In the genomic region with DNA sequence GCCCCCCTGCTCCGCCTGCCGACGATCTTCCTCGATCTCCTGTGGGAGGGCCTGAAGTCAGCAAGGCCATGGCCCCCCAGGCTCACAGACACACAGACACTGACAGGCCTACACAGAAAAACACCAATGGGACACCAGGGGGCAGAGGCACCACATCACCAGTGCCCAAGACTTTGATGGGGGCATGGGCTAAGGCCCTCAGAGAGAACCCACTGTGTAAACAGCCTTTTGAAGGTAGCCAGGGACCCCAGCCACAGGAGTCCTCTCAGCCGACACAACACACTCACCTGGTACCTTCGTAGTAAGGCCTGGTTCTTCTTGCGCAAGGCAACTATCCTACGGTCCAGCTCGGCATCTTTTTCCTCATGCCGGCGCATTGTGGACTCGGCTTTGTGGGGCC, we compare ENCODE assay signal across 8 mouse cellular contexts. TPM values are rescaled to one million over a fixed set of nuclear protein-coding genes. Genes with fewer than 3 reads are reported as not detected.
DNase-seq lines count a peak whose midpoint lies in the region; ATAC-seq and TF ChIP-seq lines count a peak whose summit lies in the region.

No protein-coding gene starts in this region.

- TF ChIP-seq POLR2A in bone marrow, adult 2 months (IDR thresholded peaks at IDR 0.05; ENCODE audit: borderline replicate concordance, control insufficient read depth, low read depth, low read length) = no peak

- TF ChIP-seq CTCF in bone marrow, adult 2 months (IDR thresholded peaks at IDR 0.05; ENCODE audit: control insufficient read depth, insufficient read depth, low read length) = peak; percentile 20; the same call in 1 of the 2 replicates

- 88% methylated on average over 12 of the region's 12 CpGs for WGBS in kidney, embryonic 15.5 days
- 89% methylated on average over 12 of the region's 12 CpGs for WGBS in bone marrow, adult 2 months
- 82% methylated on average over 12 of the region's 12 CpGs for WGBS in hindbrain, embryonic 12.5 days
- WGBS in midbrain, embryonic 16.5 days = 83% methylated on average over 12 of the region's 12 CpGs

- H3K27me3 ChIP-seq in kidney, embryonic 15.5 days = peaks cover 42% of the 10 kb centered on the region
- H3K27me3 ChIP-seq in hindbrain, embryonic 12.5 days = 0 out of 2 replicates have a peak, but pooled peaks cover 8% of the 10 kb centered on the region
- H3K27me3 ChIP-seq in midbrain, embryonic 16.5 days (ENCODE audit: control insufficient read depth, insufficient read depth, low read depth, low read length) = no peaks in the 10 kb centered on the region

- H3K4me1 ChIP-seq in kidney, embryonic 15.5 days = peaks cover 38% of the 10 kb centered on the region
- H3K4me1 ChIP-seq in bone marrow, adult 2 months (ENCODE audit: control insufficient read depth, insufficient read depth, low read length) = peaks cover 2% of the 10 kb centered on the region
- peaks cover 40% of the 10 kb centered on the region for H3K4me1 ChIP-seq in hindbrain, embryonic 12.5 days
- H3K4me1 ChIP-seq in midbrain, embryonic 16.5 days (ENCODE audit: control insufficient read depth, insufficient read depth, low read length) = peaks cover 23% of the 10 kb centered on the region

- no peak for ATAC-seq in kidney, embryonic 15.5 days (replicated peaks; ENCODE audit: low FRiP score)
- no peak for ATAC-seq in hindbrain, embryonic 12.5 days (ENCODE audit: low FRiP score)
- no peak for ATAC-seq in midbrain, embryonic 16.5 days

- peak overlapping the region; percentile 90 for H3K27ac ChIP-seq in kidney, embryonic 15.5 days
- no peak overlapping the region; the same call in 1 of the 2 replicates for H3K27ac ChIP-seq in bone marrow, adult 2 months (ENCODE audit: control insufficient read depth, insufficient read depth, low read depth, low read length, poor library complexity)
- peak overlapping the region; percentile 97 for H3K27ac ChIP-seq in hindbrain, embryonic 12.5 days
- peak overlapping the region; percentile 89 for H3K27ac ChIP-seq in midbrain, embryonic 16.5 days (ENCODE audit: low read length)

- H3K4me3 ChIP-seq in kidney, embryonic 15.5 days (replicated peaks) = no peak overlapping the region
- no peak overlapping the region for H3K4me3 ChIP-seq in bone marrow, adult 2 months (replicated peaks; ENCODE audit: control insufficient read depth, low read depth, low read length)
- H3K4me3 ChIP-seq in hindbrain, embryonic 12.5 days = peak overlapping the region; percentile 14; the same call in 1 of the 2 replicates
- H3K4me3 ChIP-seq in midbrain, embryonic 16.5 days (ENCODE audit: low read depth, low read length) = no peak overlapping the region

- no peak overlapping the region for H3K9ac ChIP-seq in kidney, embryonic 15.5 days
- H3K9ac ChIP-seq in hindbrain, embryonic 12.5 days = peak overlapping the region; percentile 54; the same call in 1 of the 2 replicates
- H3K9ac ChIP-seq in midbrain, embryonic 16.5 days (ENCODE audit: low read depth, low read length) = peak overlapping the region; percentile 63

- H3K9me3 ChIP-seq in kidney, embryonic 15.5 days (replicated peaks) = no peaks in the 10 kb centered on the region
- H3K9me3 ChIP-seq in hindbrain, embryonic 12.5 days (replicated peaks) = no peaks in the 10 kb centered on the region
- no peaks in the 10 kb centered on the region for H3K9me3 ChIP-seq in midbrain, embryonic 16.5 days (replicated peaks; ENCODE audit: control insufficient read depth, low read length, poor library complexity, severe bottlenecking)

- DNase-seq in kidney, postnatal 10 days = no peak
- DNase-seq in spleen, postnatal 10 days (ENCODE audit: low spot score in 2 of 2) = no peak
- no peak for DNase-seq in adrenal gland, postnatal 4 days (ENCODE audit: low spot score in 2 of 2)
- no peak for DNase-seq in layer of hippocampus, adult 11-12 months (ENCODE audit: low spot score)

- no peaks in the 10 kb centered on the region for H3K36me3 ChIP-seq in kidney, embryonic 15.5 days
- no peaks in the 10 kb centered on the region for H3K36me3 ChIP-seq in hindbrain, embryonic 12.5 days
- no peaks in the 10 kb centered on the region for H3K36me3 ChIP-seq in midbrain, embryonic 16.5 days (ENCODE audit: control insufficient read depth, insufficient read depth, low read length)

- H3K4me2 ChIP-seq in kidney, embryonic 15.5 days = peak overlapping the region; percentile 59
- peak overlapping the region; percentile 46 for H3K4me2 ChIP-seq in hindbrain, embryonic 12.5 days (replicated peaks)
- H3K4me2 ChIP-seq in midbrain, embryonic 16.5 days (ENCODE audit: low read length) = peak overlapping the region; percentile 45; the same call in 1 of the 2 replicates

RNA-seq across cellular contexts. Expression of gene Ccdc9b, which starts 1.1 kb away (rescaled TPM):
- 1.0 and 1.2 TPM in 2 replicates for polyA plus RNA-seq in kidney, embryonic 15.5 days (2015; fragmentation: Nextera tagmentation; extraction: Ambion mirVana)
- polyA plus RNA-seq in bone marrow, adult 2 months (2011; ENCODE audit: insufficient read depth, insufficient read length, low replicate concordance, missing spikeins) = 2.2 and 3.5 TPM in 2 replicates
- polyA plus RNA-seq in hindbrain, embryonic 12.5 days (2016; fragmentation: Nextera tagmentation; extraction: Ambion mirVana) = 1.3 and 1.7 TPM in 2 replicates
- 1.2 and 1.6 TPM in 2 replicates for polyA plus RNA-seq in midbrain, embryonic 16.5 days (2015; fragmentation: Nextera tagmentation; extraction: Ambion mirVana)
- total RNA-seq in adrenal gland, postnatal 4 days (2021) = 1 to 10 TPM; 6.1 to 6.9 TPM

RNA-seq across cellular contexts. Expression of gene Phgr1, which starts 11.2 kb away (rescaled TPM):
- 1.1 TPM in 1 of 2 replicates, not detected in the other for polyA plus RNA-seq in kidney, embryonic 15.5 days (2015; fragmentation: Nextera tagmentation; extraction: Ambion mirVana)
- not detected in 2 replicates for polyA plus RNA-seq in bone marrow, adult 2 months (2011; ENCODE audit: insufficient read depth, insufficient read length, low replicate concordance, missing spikeins)
- not detected in 2 replicates for polyA plus RNA-seq in hindbrain, embryonic 12.5 days (2016; fragmentation: Nextera tagmentation; extraction: Ambion mirVana)
- not detected in 2 replicates for polyA plus RNA-seq in midbrain, embryonic 16.5 days (2015; fragmentation: Nextera tagmentation; extraction: Ambion mirVana)
- total RNA-seq in adrenal gland, postnatal 4 days (2021) = not detected

RNA-seq across cellular contexts. Expression of gene Inafm2, which starts 15.8 kb away (rescaled TPM):
- polyA plus RNA-seq in kidney, embryonic 15.5 days (2015; fragmentation: Nextera tagmentation; extraction: Ambion mirVana) = 14.0 and 15.6 TPM in 2 replicates
- 16.0 and 28.5 TPM in 2 replicates for polyA plus RNA-seq in bone marrow, adult 2 months (2011; ENCODE audit: insufficient read depth, insufficient read length, low replicate concordance, missing spikeins)
- polyA plus RNA-seq in hindbrain, embryonic 12.5 days (2016; fragmentation: Nextera tagmentation; extraction: Ambion mirVana) = 24.2 and 25.1 TPM in 2 replicates
- 17.9 and 18.9 TPM in 2 replicates for polyA plus RNA-seq in midbrain, embryonic 16.5 days (2015; fragmentation: Nextera tagmentation; extraction: Ambion mirVana)
- 10 to 100 TPM; 27.8 to 30.8 TPM for total RNA-seq in adrenal gland, postnatal 4 days (2021)

RNA-seq across cellular contexts. Expression of gene Disp2, which starts 18.2 kb away (rescaled TPM):
- polyA plus RNA-seq in kidney, embryonic 15.5 days (2015; fragmentation: Nextera tagmentation; extraction: Ambion mirVana) = 0.40 and 2.1 TPM in 2 replicates
- polyA plus RNA-seq in bone marrow, adult 2 months (2011; ENCODE audit: insufficient read depth, insufficient read length, low replicate concordance, missing spikeins) = not detected in 2 replicates
- polyA plus RNA-seq in hindbrain, embryonic 12.5 days (2016; fragmentation: Nextera tagmentation; extraction: Ambion mirVana) = 20.9 and 23.9 TPM in 2 replicates
- polyA plus RNA-seq in midbrain, embryonic 16.5 days (2015; fragmentation: Nextera tagmentation; extraction: Ambion mirVana) = 72.3 and 77.0 TPM in 2 replicates
- 10 to 100 TPM; 53.4 to 54.0 TPM for total RNA-seq in adrenal gland, postnatal 4 days (2021)

RNA-seq across cellular contexts. Expression of gene Plcb2, which starts 33.1 kb away (rescaled TPM):
- polyA plus RNA-seq in kidney, embryonic 15.5 days (2015; fragmentation: Nextera tagmentation; extraction: Ambion mirVana) = 1.5 and 1.9 TPM in 2 replicates
- 33.7 and 84.6 TPM in 2 replicates for polyA plus RNA-seq in bone marrow, adult 2 months (2011; ENCODE audit: insufficient read depth, insufficient read length, low replicate concordance, missing spikeins)
- polyA plus RNA-seq in hindbrain, embryonic 12.5 days (2016; fragmentation: Nextera tagmentation; extraction: Ambion mirVana) = 0.44 and 0.59 TPM in 2 replicates
- polyA plus RNA-seq in midbrain, embryonic 16.5 days (2015; fragmentation: Nextera tagmentation; extraction: Ambion mirVana) = 0.44 and 0.50 TPM in 2 replicates
- total RNA-seq in adrenal gland, postnatal 4 days (2021) = 1 to 10 TPM; 2.2 to 2.7 TPM
